Mouse (Mus musculus) brain, embryonic 18.5 days (tissue): Measurements from ENCODE around the gene Ceacam1.
"Not testable (repeated sequence)": the region's sequence is repeated elsewhere in the genome, so short reads cannot be mapped to it uniquely, and the experiment has no call there.

Experiments
- DNase-seq: peaks from one replicate; pipeline ENCODE4 v3.0.0-alpha.2; 2012; ENCODE audit warnings: low read depth, low spot score

Gene Ceacam1

DNA sequence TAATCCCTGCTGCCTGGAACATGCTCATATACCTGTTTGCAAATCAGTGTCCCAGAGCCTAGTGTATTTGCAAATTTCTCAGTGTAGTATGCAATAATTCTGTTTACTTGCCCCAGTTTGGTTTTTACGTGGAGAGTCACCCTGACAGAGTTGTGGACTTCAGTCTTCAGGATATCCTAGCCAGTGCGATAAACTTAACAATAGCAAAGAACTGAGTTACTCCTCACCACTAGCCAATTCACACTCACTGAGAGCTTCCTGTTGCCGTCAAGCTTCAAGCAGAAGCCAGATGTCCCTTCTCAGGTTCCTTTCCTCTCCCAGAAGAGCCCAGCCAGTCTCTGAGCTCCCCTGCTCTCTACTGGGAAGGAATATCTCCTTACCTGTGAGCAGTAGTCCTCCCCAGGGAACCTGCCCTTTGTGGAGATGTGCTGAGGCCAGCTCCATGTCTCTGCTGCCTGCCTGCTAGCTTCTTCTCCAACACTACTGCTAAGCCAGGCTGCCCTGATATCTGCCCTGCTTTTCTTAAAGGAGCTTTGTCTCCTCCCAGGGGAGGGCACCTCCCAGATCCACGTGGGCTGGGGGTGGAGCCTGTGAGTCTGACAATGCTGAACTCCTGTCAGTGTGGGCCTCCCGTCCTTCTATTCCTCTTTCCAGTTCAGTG lies at the start of gene Ceacam1:
Gene Ceacam1 (minus strand): TSS at position 513 of the 661 bp plus-strand sequence.
- not testable (repeated sequence) for DNase-seq

GRCm38 (mm10) chr7:25516070-25516777 lies 38.8 kb upstream of the Ceacam1 start:
- DNase-seq, result not testable (repeated sequence)

GRCm38 (mm10) chr7:25515667-25516066 lies 38.3 kb upstream of the Ceacam1 start:
- peak; percentile 2 for DNase-seq

- DNase-seq, result no peak
These were observed 32.5 kb upstream of the Ceacam1 start for GRCm38 (mm10) chr7:25509925-25510324.

- DNase-seq, result no peak
These were observed 17.2 kb upstream of the Ceacam1 start for GRCm38 (mm10) chr7:25494649-25495048.

- DNase-seq, result not testable (repeated sequence)
These were observed 13.3 kb upstream of the Ceacam1 start for GRCm38 (mm10) chr7:25490698-25491097.

GRCm38 (mm10) chr7:25489382-25489781 lies 12.0 kb upstream of the Ceacam1 start:
- DNase-seq, result not testable (repeated sequence)

GRCm38 (mm10) chr7:25486186-25486585 lies 8.8 kb upstream of the Ceacam1 start:
- DNase-seq, result no peak

DNA sequence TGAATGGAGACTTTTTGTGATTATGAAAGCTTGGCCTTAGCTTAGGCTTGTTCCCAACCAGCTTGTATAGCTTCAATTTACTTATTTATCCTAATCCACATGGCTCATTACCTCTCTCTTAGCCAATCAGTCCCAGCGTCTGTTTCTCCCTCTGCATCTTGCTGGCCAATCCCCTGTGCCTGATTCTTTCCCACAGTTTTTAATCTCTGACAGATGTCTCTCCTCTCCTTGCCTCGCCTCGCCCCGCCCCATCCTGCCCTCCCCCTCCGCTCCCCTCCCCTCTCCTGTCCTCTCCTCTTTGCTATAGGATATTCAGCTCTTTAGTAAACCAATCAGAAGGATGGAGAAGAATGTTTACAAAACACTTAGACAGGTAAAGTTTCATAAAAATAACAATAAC lies 7.7 kb upstream of the Ceacam1 start:
- no peak for DNase-seq

DNA sequence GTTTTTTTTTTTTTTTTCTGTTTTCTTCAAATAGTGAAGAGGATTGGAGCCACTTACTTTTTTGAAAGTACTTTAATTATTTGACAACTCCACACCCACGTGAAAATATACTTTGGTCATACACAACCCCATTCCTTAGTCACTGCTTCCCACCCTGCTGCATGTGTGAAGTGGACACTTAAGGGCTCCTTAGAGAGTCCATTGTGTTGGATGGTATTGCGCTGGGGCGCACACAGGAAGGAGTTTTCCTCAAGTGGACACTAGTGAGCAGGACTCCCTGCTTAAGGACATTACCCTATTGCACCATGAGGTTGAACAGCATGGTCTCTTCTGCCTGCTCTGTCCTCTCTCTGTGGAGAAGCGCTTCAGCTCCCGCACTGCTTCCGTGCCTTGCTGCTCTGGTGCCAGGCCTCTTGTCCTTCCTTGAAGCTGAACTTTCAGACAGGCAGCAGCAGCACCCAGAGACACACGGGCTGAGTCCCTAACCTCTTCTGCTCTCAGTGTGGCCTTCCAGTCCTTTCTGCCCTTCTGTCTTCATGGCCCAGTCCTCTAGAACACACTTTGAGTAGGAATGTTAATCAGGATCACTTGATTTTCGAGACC lies 5.8 kb upstream of the Ceacam1 start:
- no peak for DNase-seq

DNA sequence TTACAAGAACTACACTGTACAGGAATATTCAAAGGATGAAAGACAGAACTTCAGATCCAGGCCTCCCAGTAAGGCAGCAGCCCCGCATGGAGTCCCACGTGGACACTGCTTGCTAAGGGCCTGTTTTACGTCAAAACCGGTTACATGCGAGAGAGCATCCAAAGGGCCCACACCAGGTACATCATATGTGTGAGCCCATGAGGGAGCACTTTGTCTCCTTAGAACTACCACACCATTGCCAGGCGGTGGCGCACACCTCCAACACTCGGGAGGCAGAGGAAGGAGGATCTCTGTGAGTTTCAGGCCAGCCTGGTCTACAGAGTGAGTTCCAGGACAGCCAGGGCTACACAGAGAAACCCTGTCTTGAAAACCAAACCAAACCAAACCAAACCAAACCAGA lies 3.4 kb upstream of the Ceacam1 start:
- DNase-seq, result not testable (repeated sequence)

GRCm38 (mm10) chr7:25479440-25479839 lies 2.0 kb upstream of the Ceacam1 start:
- no peak for DNase-seq

GRCm38 (mm10) chr7:25477752-25478093 lies 320 bp upstream of the Ceacam1 start:
- not testable (repeated sequence) for DNase-seq

DNA sequence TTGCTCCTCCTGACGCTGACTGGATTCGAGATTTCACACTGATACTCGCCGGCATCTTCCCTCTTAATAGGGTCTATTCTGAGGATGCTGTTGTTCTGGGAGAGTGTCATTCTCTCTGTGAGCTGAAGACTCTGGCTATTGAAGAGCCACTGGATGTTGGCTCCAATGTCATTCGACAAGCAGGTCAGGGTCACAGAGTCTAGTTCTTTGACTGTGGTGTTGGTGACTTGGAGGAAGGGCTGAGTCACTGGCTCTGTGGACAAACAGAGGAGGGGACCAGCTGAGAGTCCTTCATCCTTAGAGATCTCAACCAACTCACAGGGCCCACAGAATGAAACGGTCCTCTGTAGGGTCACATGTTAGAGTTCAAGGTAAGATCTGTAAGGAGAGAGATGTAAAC lies 5.6 kb downstream of the Ceacam1 start:
- DNase-seq, result not testable (repeated sequence)

DNA sequence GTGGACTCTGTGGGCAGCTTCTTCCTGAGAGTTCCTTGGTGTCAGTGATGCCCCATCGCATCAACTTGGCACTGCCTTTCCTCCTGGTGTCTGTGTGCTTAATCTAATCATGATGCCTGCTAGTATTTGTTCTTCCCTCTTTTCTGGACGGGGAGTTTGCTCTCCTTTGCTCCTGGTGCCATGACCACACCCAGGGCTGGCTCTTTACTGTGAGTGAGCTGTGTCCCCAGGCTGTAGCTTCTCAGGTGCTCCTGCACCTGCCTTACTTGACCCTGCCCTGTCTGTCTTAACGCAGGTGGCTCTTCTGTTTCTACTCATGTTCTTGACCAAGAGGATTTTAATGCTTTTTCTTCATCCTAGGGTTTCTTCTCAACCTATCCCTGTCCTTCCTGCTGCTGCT lies 11.8 kb downstream of the Ceacam1 start:
- DNase-seq, result not testable (repeated sequence)

DNA sequence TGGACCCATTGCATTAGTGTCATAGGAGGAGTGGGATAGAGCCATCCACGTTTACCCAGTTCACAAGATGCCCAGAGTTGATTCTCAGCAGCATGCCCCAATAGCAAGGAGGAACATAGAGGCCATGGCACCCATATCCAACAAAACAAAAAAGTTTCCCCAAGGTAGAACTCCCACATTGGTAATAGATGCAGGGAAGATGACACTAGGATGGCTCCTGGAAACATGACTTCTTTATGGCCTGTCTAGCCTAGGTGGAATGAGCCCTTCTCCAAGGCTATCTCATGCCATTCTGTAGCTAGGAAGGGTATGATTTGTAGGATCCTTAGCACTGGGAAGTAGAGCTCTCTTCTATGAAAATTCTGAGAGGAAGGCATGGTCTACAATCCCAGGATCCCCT lies 12.4 kb downstream of the Ceacam1 start:
- DNase-seq, result no peak

- DNase-seq, result not testable (repeated sequence)
These were observed 15.4 kb downstream of the Ceacam1 start for GRCm38 (mm10) chr7:25462033-25462337.

- DNase-seq, result peak; percentile 34
These were observed 15.9 kb downstream of the Ceacam1 start for GRCm38 (mm10) chr7:25461336-25462032.

- no peak for DNase-seq
These were observed 25.3 kb downstream of the Ceacam1 start for GRCm38 (mm10) chr7:25452103-25452502.

DNA sequence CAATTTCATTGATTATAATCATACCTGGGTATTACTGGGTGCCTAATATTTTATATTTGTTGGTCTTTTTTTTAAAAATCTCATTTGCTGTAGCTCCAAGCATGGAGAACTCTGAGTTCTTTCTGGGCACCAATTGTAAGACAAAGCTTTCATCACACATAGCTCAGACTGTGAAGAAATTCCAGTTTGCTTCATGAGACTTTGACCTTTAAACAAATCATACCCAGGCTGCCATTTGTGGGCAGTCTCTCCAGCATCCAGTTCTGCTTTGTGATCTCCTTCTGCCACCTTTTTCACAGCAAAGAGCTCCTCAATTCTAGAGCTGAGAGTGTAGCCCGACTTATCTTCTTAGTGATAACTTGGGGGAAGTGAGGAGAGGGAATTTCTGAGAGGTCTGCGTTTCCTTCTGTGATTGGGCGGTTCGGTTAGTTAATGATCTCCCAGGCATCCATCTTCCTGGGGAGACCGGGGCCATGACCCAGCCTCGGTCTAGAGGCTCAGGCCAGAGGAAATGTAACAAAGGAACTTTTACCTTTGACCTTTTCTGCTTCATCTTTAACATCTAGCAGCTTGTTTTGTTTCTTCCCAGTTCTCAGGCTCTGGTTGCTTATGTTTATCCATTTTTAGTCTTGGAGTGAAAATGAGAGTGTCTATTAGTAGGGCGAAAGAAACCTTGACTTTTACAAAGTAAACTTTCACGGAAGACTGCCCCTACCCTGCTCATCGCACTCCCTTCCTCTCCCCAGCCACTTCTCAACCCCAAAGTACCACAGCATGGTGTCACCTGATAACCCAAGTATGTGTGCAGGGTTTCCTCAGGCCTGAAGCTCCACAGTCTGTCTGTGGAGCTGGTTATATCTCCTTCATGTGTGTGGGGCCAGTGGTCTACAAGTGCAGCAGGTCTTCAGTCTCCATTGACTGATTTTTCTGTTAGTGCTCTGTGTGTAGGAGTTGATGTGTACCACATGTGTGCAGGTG lies 27.2 kb downstream of the Ceacam1 start:
- no peak for DNase-seq

- DNase-seq, result no peak
These were observed 36.6 kb downstream of the Ceacam1 start for GRCm38 (mm10) chr7:25440816-25441153.
